Mouse (Mus musculus) hindbrain, embryonic 14.5 days (tissue): ENCODE results near the gene Tm4sf20. TPM values are rescaled to one million over a fixed set of nuclear protein-coding genes. Genes with fewer than 3 reads are reported as not detected.

Source experiments
- ATAC-seq: fragments of 200-750 bp; cut with Nextera tagmentation; 2 replicates; pipeline ENCODE4 v1.8.0; 2017; ENCODE audit warnings: moderate number of reproducible peaks, mild to moderate bottlenecking, moderate TSS enrichment, moderate library complexity; ENCODE audit not compliant: low FRiP score
- DNase-seq: peaks from one replicate; pipeline ENCODE4 v3.0.0-alpha.2; 2015; ENCODE audit warnings: low spot score
- H3K27ac ChIP-seq: fragments of 300-500 bp; sonication (generic); 2 replicates; pipeline ENCODE4 v1.5.1; 2014; ENCODE audit warnings: mild to moderate bottlenecking, moderate library complexity
- H3K27me3 ChIP-seq: fragments of 300-500 bp; sonication (generic); 2 replicates; pipeline ENCODE4 v1.6.1; 2014; ENCODE audit warnings: mild to moderate bottlenecking, low read length, mixed read lengths; ENCODE audit not compliant: control insufficient read depth, insufficient read depth
- H3K36me3 ChIP-seq: fragments of 300-500 bp; sonication (generic); replicated peaks from 2 replicates; pipeline ENCODE4 v1.6.1; 2014; ENCODE audit not compliant: control insufficient read depth, insufficient read depth
- H3K4me1 ChIP-seq: fragments of 300-500 bp; sonication (generic); replicated peaks from 2 replicates; pipeline ENCODE4 v1.6.1; 2014; ENCODE audit warnings: antibody characterized with exemption, low read length, mixed read lengths; ENCODE audit not compliant: control insufficient read depth, insufficient read depth
- H3K4me2 ChIP-seq: fragments of 300-500 bp; sonication (generic); replicated peaks from 2 replicates; pipeline ENCODE4 v1.6.1; 2014; ENCODE audit warnings: mild to moderate bottlenecking, moderate library complexity
- H3K4me3 ChIP-seq: fragments of 300-500 bp; sonication (generic); replicated peaks from 2 replicates; pipeline ENCODE4 v1.5.1; 2014; ENCODE audit warnings: mild to moderate bottlenecking, low read length
- H3K9ac ChIP-seq: fragments of 300-500 bp; sonication (generic); 2 replicates; pipeline ENCODE4 v1.6.1; 2014
- H3K9me3 ChIP-seq: fragments of 300-500 bp; sonication (generic); 2 replicates; pipeline ENCODE4 v1.6.1; 2016; ENCODE audit warnings: low read length; ENCODE audit not compliant: control insufficient read depth
- WGBS: fragments of 180-500 bp; shearing (Covaris S2); extraction: QIAGEN DNeasy Blood & Tissue Kit; methylation state at CpG from one replicate; pipeline ENCODE4 v1.1.7; 2014; 5-methylcytosine and 5-hydroxymethylcytosine counted together
- polyA plus RNA-seq: library from polyadenylated mRNA; unstranded; fragments of >200 nt; fragmentation: Nextera tagmentation; extraction: Ambion mirVana; gene quantifications from 2 replicates; pipeline ENCODE4 v1.2.1, GENCODE M21; 2014

The Tm4sf20 gene
- polyA plus RNA-seq, 1 experiment from 2014 or later: not detected

- Histone ChIP-seq H3K4me1 (no peaks in the 10 kb centered on the region), H3K9ac (no peak overlapping the region), H3K4me2 (no peak overlapping the region), H3K36me3 (no peaks in the 10 kb centered on the region), H3K9me3 (no peaks in the 10 kb centered on the region), H3K27me3 (no peaks in the 10 kb centered on the region), H3K27ac (no peak overlapping the region), H3K4me3 (no peak overlapping the region)
- DNase-seq (peak; percentile 85), ATAC-seq (peak; percentile 90)
- WGBS: 4% methylated on average over 2 of the region's 2 CpGs
These were observed 19.2 kb upstream of the Tm4sf20 start for GRCm38 (mm10) chr1:82787414-82787813.

GRCm38 (mm10) chr1:82785546-82785945 is 17.3 kb upstream of the Tm4sf20 start:
- H3K36me3 ChIP-seq: no peaks in the 10 kb centered on the region
- no peak overlapping the region for H3K4me3 ChIP-seq
- DNase-seq (no peak), ATAC-seq (no peak)
- H3K4me2 ChIP-seq: no peak overlapping the region
- WGBS: 84% methylated on average over 6 of the region's 6 CpGs
- no peaks in the 10 kb centered on the region for H3K9me3 ChIP-seq
- H3K9ac ChIP-seq: no peak overlapping the region
- H3K4me1 ChIP-seq: no peaks in the 10 kb centered on the region
- no peaks in the 10 kb centered on the region for H3K27me3 ChIP-seq
- H3K27ac ChIP-seq: no peak overlapping the region

GRCm38 (mm10) chr1:82783559-82783958 is 15.3 kb upstream of the Tm4sf20 start:
- no peak overlapping the region for H3K4me3 ChIP-seq
- DNase-seq: no peak
- no peak for ATAC-seq
- H3K27me3 ChIP-seq: no peaks in the 10 kb centered on the region
- H3K9me3 ChIP-seq: no peaks in the 10 kb centered on the region
- no peaks in the 10 kb centered on the region for H3K36me3 ChIP-seq
- H3K9ac ChIP-seq: no peak overlapping the region
- no peaks in the 10 kb centered on the region for H3K4me1 ChIP-seq
- no peak overlapping the region for H3K4me2 ChIP-seq
- no peak overlapping the region for H3K27ac ChIP-seq
- WGBS: 88% methylated on average over 3 of the region's 3 CpGs

- ATAC-seq (no peak), DNase-seq (no peak)
- no peaks in the 10 kb centered on the region for H3K9me3 ChIP-seq
- H3K4me2 ChIP-seq: no peak overlapping the region
- H3K9ac ChIP-seq: no peak overlapping the region
- H3K4me3 ChIP-seq: no peak overlapping the region
- H3K27ac ChIP-seq: no peak overlapping the region
- WGBS: 86% methylated on average over 6 of the region's 6 CpGs
- H3K27me3 ChIP-seq: no peaks in the 10 kb centered on the region
- H3K36me3 ChIP-seq: no peaks in the 10 kb centered on the region
- no peaks in the 10 kb centered on the region for H3K4me1 ChIP-seq
These were observed 11.2 kb upstream of the Tm4sf20 start for GRCm38 (mm10) chr1:82779388-82779966.

- Histone ChIP-seq H3K27me3 (no peaks in the 10 kb centered on the region), H3K4me1 (no peaks in the 10 kb centered on the region), H3K9ac (no peak overlapping the region), H3K4me2 (no peak overlapping the region), H3K36me3 (no peaks in the 10 kb centered on the region), H3K27ac (no peak overlapping the region), H3K4me3 (no peak overlapping the region), H3K9me3 (no peaks in the 10 kb centered on the region)
- DNase-seq (no peak), ATAC-seq (no peak)
- 97% methylated on average over 4 of the region's 4 CpGs for WGBS
These were observed 7.0 kb upstream of the Tm4sf20 start for GRCm38 (mm10) chr1:82775293-82775692.

- no peak for DNase-seq
- Histone ChIP-seq H3K9ac (no peak overlapping the region), H3K9me3 (no peaks in the 10 kb centered on the region), H3K27me3 (no peaks in the 10 kb centered on the region), H3K4me1 (no peaks in the 10 kb centered on the region), H3K4me2 (no peak overlapping the region), H3K4me3 (no peak overlapping the region), H3K36me3 (no peaks in the 10 kb centered on the region), H3K27ac (no peak overlapping the region)
- 81% methylated on average over 5 of the region's 5 CpGs for WGBS
- ATAC-seq: no peak
These were observed 4.9 kb upstream of the Tm4sf20 start for GRCm38 (mm10) chr1:82773208-82773607.

GRCm38 (mm10) chr1:82772428-82772827 is 4.2 kb upstream of the Tm4sf20 start:
- no peak for DNase-seq
- no peak overlapping the region for H3K27ac ChIP-seq
- no peaks in the 10 kb centered on the region for H3K9me3 ChIP-seq
- H3K36me3 ChIP-seq: no peaks in the 10 kb centered on the region
- no peak for ATAC-seq
- no peak overlapping the region for H3K4me3 ChIP-seq
- WGBS: 94% methylated on average over 4 of the region's 4 CpGs
- H3K4me1 ChIP-seq: no peaks in the 10 kb centered on the region
- no peak overlapping the region for H3K4me2 ChIP-seq
- H3K27me3 ChIP-seq: no peaks in the 10 kb centered on the region
- no peak overlapping the region for H3K9ac ChIP-seq

GRCm38 (mm10) chr1:82771022-82771586 is 2.8 kb upstream of the Tm4sf20 start, which contains the start of gene Gm47791:
Gene Gm47791 (minus strand): TSS chr1:82771243.
- WGBS: 88% methylated on average over 15 of the region's 15 CpGs
- H3K9ac ChIP-seq: no peak within 1 kb of the TSS
- H3K4me2 ChIP-seq: no peak within 1 kb of the TSS
- no peaks in the 10 kb centered on the region for H3K9me3 ChIP-seq
- no peak within 1 kb of the TSS for H3K4me3 ChIP-seq
- H3K36me3 ChIP-seq: no peaks in the 10 kb centered on the region
- no peaks in the 10 kb centered on the region for H3K27me3 ChIP-seq
- no peaks in the 10 kb centered on the region for H3K4me1 ChIP-seq
- no peak within 1 kb of the TSS for H3K27ac ChIP-seq
- no peak for DNase-seq
- no peak for ATAC-seq

- 89% methylated on average over 4 of the region's 4 CpGs for WGBS
- Histone ChIP-seq H3K27me3 (no peaks in the 10 kb centered on the region), H3K4me2 (no peak overlapping the region), H3K4me1 (no peaks in the 10 kb centered on the region), H3K9me3 (no peaks in the 10 kb centered on the region), H3K4me3 (no peak overlapping the region), H3K9ac (no peak overlapping the region), H3K27ac (no peak overlapping the region), H3K36me3 (no peaks in the 10 kb centered on the region)
- no peak for DNase-seq
- ATAC-seq: no peak
These were observed 1.6 kb downstream of the Tm4sf20 start for GRCm38 (mm10) chr1:82766641-82767040.

- Histone ChIP-seq H3K9ac (no peak overlapping the region), H3K4me3 (no peak overlapping the region), H3K36me3 (no peaks in the 10 kb centered on the region), H3K27me3 (no peaks in the 10 kb centered on the region), H3K4me2 (no peak overlapping the region), H3K27ac (no peak overlapping the region), H3K9me3 (no peaks in the 10 kb centered on the region), H3K4me1 (no peaks in the 10 kb centered on the region)
- DNase-seq: no peak
- WGBS: 82% methylated on average over 1 of the region's 1 CpGs
- no peak for ATAC-seq
These were observed 2.0 kb downstream of the Tm4sf20 start for GRCm38 (mm10) chr1:82766227-82766626.
